12 mouse cellular contexts compared by ENCODE assay signal in genomic region chr2:70410298-70410885, GRCm38 (mm10).
DNase-seq lines count a peak whose midpoint lies in the region; TF ChIP-seq lines count a peak whose summit lies in the region.
"Had no signal": no experiment of that assay in that cellular context is flagged by ENCODE, and none has a peak within 500 bp of the region (broad histone marks: within the 10 kb centered on the region; RNA-seq: fewer than 3 reads in every experiment).

No protein-coding gene starts in this region.

- intact Hi-C loops in gastrocnemius, postnatal 14 days (cut with DNase I; ENCODE audit: low total_unique reads), result no loop called here
- intact Hi-C loops in left cerebral cortex, postnatal 4 days (cut with DNase I), result no loop called here
- intact Hi-C loops in left cerebral cortex, adult 2 months (cut with DNase I), result no loop called here

- H3K4me3 ChIP-seq in left cerebral cortex, adult 2 months, result no peak overlapping the region
- H3K4me3 ChIP-seq: neural tube, embryonic 12.5 days had no signal

- TF ChIP-seq CTCF in left cerebral cortex, adult 2 months (IDR thresholded peaks at IDR 0.05), result no peak

- DNase-seq in gastrocnemius, postnatal 14 days, result peak; percentile 29
- no peak for DNase-seq in gastrocnemius, adult 8-10 months (ENCODE audit: low spot score in 2 of 2)
- DNase-seq in left cerebral cortex, postnatal 4 days, result peak; percentile 78
- no peak for DNase-seq in left cerebral cortex, adult 2 months (ENCODE audit: extremely low spot score in 1 of 2, low spot score in 2 of 2)
- DNase-seq in cerebellum, adult 18-20 months, result peak; percentile 15 to 22
- peak; percentile 33 to 35 for DNase-seq in cerebellum, postnatal 36 days
- DNase-seq in adrenal gland, adult 18-20 months (ENCODE audit: low spot score in 2 of 2), result no peak
- DNase-seq: adrenal gland, adult 8-10 months; embryo, embryonic 11 days; kidney, postnatal 14 days; right cerebral cortex, postnatal 25 days had no signal

- H3K27ac ChIP-seq in left cerebral cortex, adult 2 months, result no peak overlapping the region
- H3K27ac ChIP-seq: neural tube, embryonic 12.5 days had no signal

Comparison
In these comparisons a context has a peak if more than half of its experiments do, and no peak if none do; other contexts are left out.
1. DNase-seq: peak in gastrocnemius, postnatal 14 days (single experiment), left cerebral cortex, postnatal 4 days (single experiment), cerebellum, adult 18-20 months (2 of 2) and cerebellum, postnatal 36 days (2 of 2); none in gastrocnemius, adult 8-10 months (0 of 2), left cerebral cortex, adult 2 months (0 of 2) and adrenal gland, adult 18-20 months (0 of 2).